14 mouse cellular contexts compared by ENCODE assay signal in the genomic region with DNA sequence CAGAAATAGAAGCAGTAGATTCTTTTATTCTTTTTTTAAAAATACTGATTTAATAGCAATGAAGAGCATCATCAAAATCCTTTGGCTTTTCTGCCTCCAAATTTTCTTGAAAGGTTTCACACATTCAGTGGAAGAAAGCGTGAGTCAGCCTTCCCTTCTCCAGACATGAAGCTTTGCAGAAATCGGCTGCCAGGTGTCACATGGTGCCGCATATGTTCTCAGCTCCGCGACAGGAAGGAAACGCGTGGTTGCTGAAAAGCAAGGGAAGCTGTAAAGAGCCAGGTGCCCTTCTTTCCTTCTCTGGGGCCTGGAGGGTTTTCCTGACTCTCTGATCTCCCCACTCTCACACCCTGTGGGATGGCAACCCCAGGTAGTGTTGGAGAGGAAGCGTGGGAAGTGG.
DNase-seq lines count a peak whose midpoint lies in the region; ATAC-seq lines count a peak whose summit lies in the region.
"Had no signal": no experiment of that assay in that cellular context is flagged by ENCODE, and none has a peak within 500 bp of the region (broad histone marks: within the 10 kb centered on the region; RNA-seq: fewer than 3 reads in every experiment).

No protein-coding gene starts in this region.

- no peaks in the 10 kb centered on the region for H3K36me3 ChIP-seq in forebrain, embryonic 14.5 days (ENCODE audit: control insufficient read depth, insufficient read depth, low read length)
- H3K36me3 ChIP-seq in forebrain, embryonic 10.5 days (replicated peaks): no peaks in the 10 kb centered on the region
- H3K36me3 ChIP-seq in liver, embryonic 11.5 days (ENCODE audit: control insufficient read depth, insufficient read depth, low read length): no peaks in the 10 kb centered on the region
- H3K36me3 ChIP-seq: forebrain, embryonic 12.5 days; heart, embryonic 15.5 days; liver, embryonic 15.5 days had no signal

- WGBS in forebrain, embryonic 14.5 days: 85% methylated on average over 8 of the region's 8 CpGs
- 82% methylated on average over 8 of the region's 8 CpGs for WGBS in forebrain, embryonic 10.5 days
- WGBS in liver, embryonic 11.5 days: 68% methylated on average over 8 of the region's 8 CpGs

- H3K4me2 ChIP-seq in forebrain, embryonic 14.5 days (ENCODE audit: low read length): no peak overlapping the region
- H3K4me2 ChIP-seq in liver, embryonic 11.5 days: no peak overlapping the region
- H3K4me2 ChIP-seq: forebrain, embryonic 12.5 days; heart, embryonic 15.5 days; liver, embryonic 15.5 days had no signal

- H3K9ac ChIP-seq in forebrain, embryonic 14.5 days (ENCODE audit: low read length): no peak overlapping the region
- no peak overlapping the region for H3K9ac ChIP-seq in liver, embryonic 11.5 days (ENCODE audit: low read depth, low read length)
- H3K9ac ChIP-seq: forebrain, embryonic 12.5 days; heart, embryonic 15.5 days; liver, embryonic 15.5 days had no signal

- peak; percentile 49 for DNase-seq in forebrain, embryonic 14.5 days (ENCODE audit: low spot score)
- DNase-seq in forebrain, embryonic 10.5 days (ENCODE audit: extremely low spot score, low spot score): no peak
- DNase-seq in frontal cortex, adult 2 months (ENCODE audit: extremely low spot score in 1 of 2, low spot score in 1 of 2): peak; percentile 81 to 93
- peak; percentile 23 to 44 for DNase-seq in layer of hippocampus, postnatal 25 days (ENCODE audit: extremely low spot score in 1 of 2, low spot score in 1 of 2)
- DNase-seq in right cerebral cortex, postnatal 14 days: peak; percentile 43
- DNase-seq in liver, embryonic 11.5 days (ENCODE audit: low spot score): no peak
- DNase-seq in adrenal gland, adult 2 months: no peak
- DNase-seq in adipocyte (ENCODE audit: low spot score): no peak
- DNase-seq: adrenal gland, postnatal 14 days; thymus, postnatal 36 days had no signal

- no peak overlapping the region for H3K4me3 ChIP-seq in forebrain, embryonic 14.5 days (ENCODE audit: low read depth, low read length)
- H3K4me3 ChIP-seq in forebrain, embryonic 10.5 days: no peak overlapping the region
- H3K4me3 ChIP-seq in liver, embryonic 11.5 days (ENCODE audit: low read depth, low read length): no peak overlapping the region
- H3K4me3 ChIP-seq: forebrain, embryonic 12.5 days; heart, embryonic 15.5 days; liver, embryonic 15.5 days had no signal

- H3K27ac ChIP-seq in forebrain, embryonic 14.5 days (ENCODE audit: low read depth, low read length): no peak overlapping the region
- no peak overlapping the region for H3K27ac ChIP-seq in forebrain, embryonic 10.5 days
- no peak overlapping the region for H3K27ac ChIP-seq in liver, embryonic 11.5 days (ENCODE audit: low read depth, low read length)
- H3K27ac ChIP-seq: forebrain, embryonic 12.5 days; heart, embryonic 15.5 days; kidney, postnatal 0 days; liver, embryonic 15.5 days had no signal

- H3K4me1 ChIP-seq in forebrain, embryonic 14.5 days (ENCODE audit: control insufficient read depth, insufficient read depth, low read length): no peaks in the 10 kb centered on the region
- H3K4me1 ChIP-seq in forebrain, embryonic 10.5 days: peaks cover 8% of the 10 kb centered on the region
- H3K4me1 ChIP-seq in liver, embryonic 11.5 days (replicated peaks; ENCODE audit: control insufficient read depth, insufficient read depth, low read length): no peaks in the 10 kb centered on the region
- H3K4me1 ChIP-seq: forebrain, embryonic 12.5 days; heart, embryonic 15.5 days; liver, embryonic 15.5 days had no signal

- no peak; the same call in 1 of the 2 replicates for ATAC-seq in forebrain, embryonic 14.5 days
- ATAC-seq in liver, embryonic 11.5 days (replicated peaks; ENCODE audit: low FRiP score): no peak

- H3K27me3 ChIP-seq in forebrain, embryonic 14.5 days (replicated peaks; ENCODE audit: control insufficient read depth, insufficient read depth, low read length): no peaks in the 10 kb centered on the region
- H3K27me3 ChIP-seq in forebrain, embryonic 10.5 days (ENCODE audit: poor library complexity, severe bottlenecking): no peaks in the 10 kb centered on the region
- no peaks in the 10 kb centered on the region for H3K27me3 ChIP-seq in liver, embryonic 11.5 days (replicated peaks; ENCODE audit: control insufficient read depth, insufficient read depth, low read length)
- H3K27me3 ChIP-seq: forebrain, embryonic 12.5 days; heart, embryonic 15.5 days; liver, embryonic 15.5 days had no signal

- H3K9me3 ChIP-seq in forebrain, embryonic 14.5 days (replicated peaks; ENCODE audit: control insufficient read depth, low read length): no peaks in the 10 kb centered on the region
- H3K9me3 ChIP-seq in forebrain, embryonic 10.5 days: no peaks in the 10 kb centered on the region
- H3K9me3 ChIP-seq in liver, embryonic 11.5 days (ENCODE audit: control insufficient read depth, low read length): no peaks in the 10 kb centered on the region
- H3K9me3 ChIP-seq: forebrain, embryonic 12.5 days; heart, embryonic 15.5 days; liver, embryonic 15.5 days had no signal

Comparison
In these comparisons a context has a peak if more than half of its experiments do, and no peak if none do; other contexts are left out.
1. DNase-seq: peak in forebrain, embryonic 14.5 days (single experiment), frontal cortex, adult 2 months (2 of 2), layer of hippocampus, postnatal 25 days (2 of 2) and right cerebral cortex, postnatal 14 days (single experiment); none in forebrain, embryonic 10.5 days (single experiment), liver, embryonic 11.5 days (single experiment), adrenal gland, adult 2 months (single experiment) and adipocyte (single experiment).